Mouse (Mus musculus) testis, postnatal 14 days (tissue): ENCODE measurements around the gene Mtfmt.

Experiments used
- DNase-seq: peaks from one replicate; pipeline ENCODE4 v3.0.0; 2021; ENCODE audit warnings: low spot score

Mtfmt gene

DNA sequence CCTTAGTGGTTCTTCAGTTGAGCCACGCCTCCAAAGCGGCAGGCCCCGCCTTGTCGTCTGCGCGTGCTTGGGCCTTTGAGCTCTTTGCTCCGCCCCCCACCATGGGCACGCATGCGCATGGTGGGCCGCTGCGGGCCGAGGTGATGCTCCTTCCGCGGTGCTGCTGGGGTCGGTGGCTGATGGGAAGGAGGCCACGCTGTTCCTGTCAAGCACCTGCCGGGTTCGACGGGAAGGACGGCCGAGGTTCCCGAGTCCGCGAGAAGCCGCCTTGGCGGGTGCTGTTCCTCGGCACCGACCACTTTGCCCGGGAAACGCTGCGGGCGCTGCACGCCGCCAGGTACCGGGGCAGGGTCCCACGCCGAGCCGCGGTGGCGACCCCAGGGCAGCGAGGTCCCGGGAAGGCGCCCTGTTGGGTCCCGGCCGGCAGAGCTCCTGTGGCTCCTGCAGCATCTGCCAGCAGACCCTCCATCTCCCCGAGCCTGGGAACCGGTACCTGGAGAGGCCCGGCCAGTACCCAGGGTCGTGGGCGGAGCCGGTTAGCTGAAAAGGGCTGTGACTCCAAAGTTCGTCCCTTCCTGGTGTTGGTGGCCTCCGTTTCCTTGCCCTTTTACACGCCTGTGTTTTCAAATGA is at the start of gene Mtfmt:
TSS of gene Mtfmt (plus strand) at position 112 of the 631 bp plus-strand sequence.
- peak; percentile 94 for DNase-seq

DNA sequence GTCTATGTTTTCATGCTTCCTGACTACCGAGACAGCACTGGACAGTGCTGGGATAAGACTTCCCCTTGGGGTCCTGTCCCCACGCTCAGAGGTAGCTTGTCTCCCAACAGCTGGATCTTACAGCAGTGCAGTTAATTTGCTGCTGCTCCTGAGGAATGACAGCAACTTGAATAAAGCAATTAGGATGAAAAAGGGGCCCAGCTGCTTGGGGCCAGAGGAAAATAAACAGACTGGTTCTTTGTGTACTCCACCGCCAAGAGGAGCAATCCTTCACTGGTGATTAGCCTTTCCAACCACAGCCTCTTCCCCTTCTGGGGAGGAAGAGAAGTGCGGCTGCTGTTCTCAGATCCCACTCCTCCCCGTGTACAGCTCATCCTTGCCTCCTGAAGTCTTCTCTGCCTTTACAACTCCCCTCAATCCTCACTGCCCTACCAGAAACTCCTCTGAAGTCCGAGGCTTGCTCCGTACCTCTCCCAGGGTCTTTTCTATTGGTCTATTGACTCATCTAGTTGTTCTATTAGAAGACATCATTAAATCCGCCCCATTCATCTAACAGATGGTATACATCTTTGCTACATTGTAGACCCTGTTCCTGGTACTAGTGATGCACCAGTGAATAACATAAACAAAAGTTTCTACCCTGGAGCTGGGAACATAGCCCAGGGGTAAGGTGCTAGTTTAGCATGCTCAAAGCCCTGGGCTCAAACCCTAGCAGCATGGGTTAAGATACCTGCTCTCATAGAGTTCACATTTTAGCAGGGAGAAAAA is 49.0 kb upstream of the Mtfmt start:
- no peak for DNase-seq

DNA sequence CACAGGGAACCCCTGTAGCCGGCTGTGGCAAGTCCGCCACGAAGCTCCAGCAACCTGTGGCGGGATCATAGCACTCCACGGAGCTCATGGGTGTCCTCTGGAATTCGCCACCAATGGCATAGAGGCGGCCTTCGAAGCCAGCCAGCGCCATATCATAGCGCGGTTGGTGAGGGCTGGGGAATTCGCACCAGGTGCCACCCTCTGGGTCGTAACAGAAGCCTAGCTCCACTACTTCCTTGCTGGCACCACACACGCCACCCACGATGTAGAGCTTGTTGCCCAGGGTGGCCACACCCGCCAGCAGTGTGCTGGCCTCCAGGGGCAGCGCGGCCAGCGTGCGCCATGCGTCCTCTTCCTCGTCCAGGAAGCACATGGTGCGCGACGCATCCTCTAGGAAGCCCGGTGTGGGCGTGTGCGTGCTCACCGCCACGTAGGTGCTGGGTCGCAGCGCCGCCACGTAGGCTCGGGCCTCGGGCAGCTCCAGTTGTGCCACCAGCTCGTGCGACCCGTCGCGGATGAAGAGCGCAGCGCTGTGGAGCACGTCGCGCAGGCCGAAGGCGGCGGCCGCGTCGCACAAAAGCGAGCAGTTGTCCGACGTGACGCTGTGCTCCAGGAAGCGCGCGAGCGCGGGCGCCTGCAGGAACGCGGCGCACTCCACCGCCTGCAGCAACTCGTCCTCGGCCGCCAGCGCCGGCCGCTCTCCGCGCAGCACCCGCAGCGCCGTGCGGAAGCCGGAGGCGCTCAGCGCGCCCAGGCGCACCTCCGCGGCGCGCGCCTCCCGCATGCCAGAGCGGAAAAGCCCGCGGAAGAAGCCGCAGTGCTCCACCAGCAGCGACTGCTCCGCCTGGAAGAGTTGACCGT is 44.6 kb upstream of the Mtfmt start:
- DNase-seq = peak; percentile 44

DNA sequence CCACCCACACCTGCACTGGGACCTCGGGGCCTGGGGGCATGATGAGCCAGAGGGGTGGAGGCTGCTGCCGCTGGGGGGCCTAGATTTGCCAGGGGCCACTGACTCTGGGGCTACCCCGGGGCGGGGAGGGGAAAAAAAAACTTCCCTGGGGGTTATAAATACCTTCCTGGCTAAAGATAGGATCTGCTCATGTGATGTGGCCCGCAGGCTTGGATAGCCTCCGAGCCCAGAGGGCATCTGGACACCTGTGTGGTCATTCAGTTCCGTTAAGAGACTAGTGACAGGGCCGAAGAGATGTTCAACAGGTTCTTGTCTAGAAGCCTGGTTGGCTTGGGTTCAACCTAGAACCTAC is 44.0 kb upstream of the Mtfmt start, which contains the start of gene Kbtbd13:
TSS of gene Kbtbd13 (minus strand) at position 40 of the 352 bp plus-strand sequence.
- DNase-seq = no peak

DNA sequence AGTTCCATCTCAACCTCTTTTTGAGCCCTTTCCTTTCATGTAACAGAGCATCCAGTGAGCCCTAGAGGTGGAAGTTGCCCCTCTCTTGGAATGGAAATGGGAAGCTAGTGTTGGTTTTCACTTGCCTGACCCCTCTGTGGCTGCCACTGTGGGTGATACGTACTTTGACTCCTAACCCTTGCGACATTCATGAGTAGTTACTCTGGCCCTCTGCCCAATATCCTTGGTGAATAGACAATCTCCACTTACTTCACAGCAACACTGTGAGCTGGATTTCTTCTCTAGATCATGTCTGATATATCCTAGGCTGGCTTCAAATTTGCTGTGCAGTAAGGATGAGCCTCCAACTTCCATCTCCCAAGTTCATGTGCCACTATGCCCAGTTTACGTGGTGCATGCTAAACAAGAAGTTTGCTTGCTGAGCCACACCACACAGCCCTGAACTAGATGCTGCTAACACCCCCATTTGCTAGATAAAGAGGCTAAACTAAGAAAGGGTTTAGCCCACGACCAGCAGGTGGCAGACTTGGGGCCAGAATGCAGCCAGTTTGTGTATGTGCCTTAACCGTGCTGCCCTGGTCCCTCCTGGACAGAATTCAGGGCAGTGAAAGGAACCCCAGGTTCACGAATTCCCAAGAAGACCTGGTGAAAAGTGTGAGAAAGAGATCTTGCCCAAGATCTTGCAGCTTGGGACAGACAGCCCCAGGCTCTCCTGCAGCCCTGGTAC is 42.8 kb upstream of the Mtfmt start:
- no peak for DNase-seq

DNA sequence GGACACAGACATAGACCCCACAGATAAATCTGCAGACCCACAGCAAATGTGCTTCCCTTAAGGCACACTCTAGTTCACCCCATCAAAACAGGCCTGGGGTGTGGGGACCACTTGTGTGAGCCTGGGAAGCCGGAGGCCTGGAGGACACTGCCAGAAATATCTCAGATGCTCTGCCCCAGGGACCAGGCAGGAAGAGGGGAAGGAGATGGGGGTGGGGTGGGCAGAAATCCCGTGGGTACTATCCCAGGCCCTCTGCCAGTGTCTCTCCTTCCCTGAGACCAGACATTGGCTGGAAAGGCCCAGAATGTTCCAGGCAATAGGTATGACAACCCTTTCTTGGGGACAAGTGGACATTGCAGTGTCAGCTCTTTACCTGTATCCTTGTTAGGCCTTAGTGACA is 42.0 kb upstream of the Mtfmt start:
- DNase-seq = no peak

DNA sequence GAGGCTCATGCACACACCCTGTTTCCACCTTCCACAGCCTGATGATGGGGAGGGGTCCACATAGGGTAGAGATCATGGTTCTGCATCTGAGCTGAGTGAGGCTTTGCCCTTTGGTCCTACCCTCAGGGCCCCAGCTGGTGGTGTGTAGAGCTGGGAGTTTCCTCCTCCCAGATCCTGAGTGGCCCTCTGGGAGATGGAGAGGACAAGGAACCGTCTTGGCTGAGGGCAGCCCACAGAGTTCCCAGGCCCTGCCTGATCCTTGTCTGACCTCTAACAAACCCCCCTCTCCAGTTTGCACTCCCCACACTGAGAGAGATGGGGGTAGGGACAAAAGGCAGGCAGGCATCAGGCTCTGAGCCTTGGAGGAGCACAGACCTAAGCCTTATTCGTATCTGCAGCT is 41.2 kb upstream of the Mtfmt start:
- no peak for DNase-seq

DNA sequence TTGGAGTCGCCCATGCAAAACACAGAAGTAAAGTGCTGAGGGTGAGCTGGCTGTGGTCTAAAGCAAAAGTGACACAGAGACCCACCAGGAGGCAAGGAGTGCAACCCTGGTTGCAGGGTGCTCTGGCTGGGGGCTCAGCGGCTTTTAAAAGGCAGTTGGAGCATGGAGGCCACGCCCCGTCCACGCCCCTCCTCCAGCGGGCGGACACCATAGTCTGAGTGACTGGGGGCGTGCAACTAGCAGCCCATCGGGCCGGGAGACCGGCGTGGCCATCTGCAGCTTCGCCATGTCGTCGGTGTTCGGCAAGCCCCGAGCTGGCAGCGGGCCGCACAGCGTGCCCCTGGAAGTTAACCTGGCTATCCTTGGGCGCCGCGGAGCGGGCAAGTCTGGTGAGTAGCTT is 37.3 kb upstream of the Mtfmt start, which contains the start of gene Rasl12:
TSS of gene Rasl12 (plus strand) at position 228 of the 400 bp plus-strand sequence.
- peak; percentile 78 for DNase-seq

DNA sequence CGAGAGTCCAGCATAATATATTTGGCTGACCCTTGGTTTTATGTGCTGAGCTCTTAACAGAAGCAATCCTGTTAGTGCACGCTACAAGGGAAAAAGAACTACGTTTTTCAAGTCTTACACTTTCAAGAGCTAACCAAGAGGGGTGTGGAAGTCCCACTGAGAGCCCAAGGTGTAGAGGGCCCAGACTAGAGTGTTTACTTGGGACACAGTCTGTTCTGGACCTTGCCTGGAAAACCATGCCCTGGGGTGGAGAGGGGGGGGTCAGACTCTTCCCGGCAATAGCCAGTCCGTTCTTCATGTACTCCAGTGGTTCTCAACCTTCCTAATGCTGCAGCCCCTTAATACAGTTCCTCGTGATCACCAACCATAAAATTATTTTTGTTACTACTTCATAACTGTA is 35.6 kb upstream of the Mtfmt start:
- DNase-seq = no peak

DNA sequence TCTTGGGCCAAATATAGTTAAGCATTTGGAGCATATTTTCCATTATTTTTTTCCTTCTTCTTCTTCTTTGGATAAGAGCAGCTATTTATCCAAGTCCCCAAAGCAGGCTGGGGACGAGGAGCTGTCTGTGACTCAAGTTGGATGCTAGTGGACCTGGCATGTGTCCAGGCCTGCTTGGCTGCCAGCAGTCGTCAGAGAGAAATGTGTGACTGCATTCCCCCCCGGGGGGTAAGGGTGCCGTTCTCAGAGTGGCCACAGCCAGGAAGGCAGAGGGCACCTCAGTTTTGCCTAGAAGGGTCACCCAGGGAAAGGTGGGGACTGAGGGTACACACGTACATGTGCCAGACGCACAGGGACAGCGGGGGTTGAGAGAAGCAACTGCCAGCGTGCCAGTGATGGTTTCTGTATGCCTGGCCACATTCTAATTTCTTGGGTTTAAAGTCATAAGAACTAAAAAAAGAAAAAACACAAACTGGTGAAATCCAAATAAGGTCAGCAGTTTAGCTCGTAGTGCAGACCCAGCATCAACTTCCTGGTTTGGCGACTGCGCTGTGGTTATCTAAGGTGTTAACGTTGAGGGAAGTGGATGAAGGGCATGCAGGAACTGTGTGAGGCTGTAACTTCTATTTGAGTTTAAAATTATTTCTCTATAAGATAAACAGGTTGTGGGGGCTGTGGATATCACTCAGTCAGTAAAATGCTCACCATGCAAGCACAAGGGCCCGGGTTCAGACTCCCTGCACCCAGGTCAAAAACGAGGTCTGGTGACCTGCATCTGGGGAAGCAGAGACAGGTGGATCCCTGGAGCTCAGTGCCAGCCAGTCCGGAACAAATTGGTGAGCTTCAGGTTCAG is 31.0 kb upstream of the Mtfmt start:
- DNase-seq = peak; percentile 61

DNA sequence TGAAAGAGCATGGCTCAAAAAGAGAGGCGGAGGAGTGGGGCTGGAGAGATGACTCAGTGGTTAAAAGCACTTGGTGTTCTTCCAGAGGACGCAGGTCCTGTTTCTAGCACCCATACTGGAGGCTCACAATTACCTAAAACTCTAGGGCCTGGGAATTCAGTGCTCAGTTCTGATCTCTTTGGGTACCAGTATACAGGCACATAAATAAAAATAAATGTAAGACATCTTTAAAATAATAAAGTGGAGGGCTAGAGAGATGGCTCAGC is 30.5 kb upstream of the Mtfmt start:
- no peak for DNase-seq

DNA sequence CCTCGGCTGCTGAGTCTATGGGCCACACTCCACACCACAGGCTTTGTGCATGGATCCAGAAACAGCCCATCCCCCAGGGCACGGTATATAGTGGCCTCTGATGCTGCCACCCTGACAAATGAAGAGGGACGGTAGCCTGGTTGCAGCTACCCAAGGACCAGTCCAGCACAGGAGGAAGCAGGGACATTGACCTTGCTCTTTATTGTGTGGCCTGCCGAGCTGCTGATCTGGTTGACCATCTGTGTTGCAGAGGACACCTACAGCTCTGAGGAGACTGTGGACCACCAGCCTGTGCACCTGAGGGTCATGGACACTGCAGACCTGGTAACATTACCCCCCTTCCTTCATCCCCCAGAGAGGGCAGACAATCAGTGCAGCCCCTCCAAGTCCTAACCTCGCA is 28.3 kb upstream of the Mtfmt start:
- no peak for DNase-seq

DNA sequence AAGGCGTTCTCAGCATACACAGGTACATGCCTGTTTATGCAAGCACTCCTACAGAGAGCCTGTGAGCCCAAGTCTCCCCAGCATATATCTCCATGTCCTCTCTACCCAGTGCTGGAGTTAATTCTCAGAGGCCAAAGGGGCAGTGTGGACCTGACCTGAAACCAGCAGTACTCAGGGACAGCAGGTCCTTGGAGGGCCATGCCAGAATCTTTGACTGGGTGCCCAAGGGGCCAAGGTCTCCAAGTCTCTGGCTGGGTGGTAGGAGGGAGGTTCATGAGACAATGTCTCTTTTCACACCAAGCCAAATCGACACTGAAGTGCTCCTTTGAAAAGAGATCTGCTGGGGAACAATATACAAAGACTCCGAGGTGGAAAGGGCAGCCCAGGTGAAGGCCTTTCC is 27.7 kb upstream of the Mtfmt start:
- peak; percentile 82 for DNase-seq

DNA sequence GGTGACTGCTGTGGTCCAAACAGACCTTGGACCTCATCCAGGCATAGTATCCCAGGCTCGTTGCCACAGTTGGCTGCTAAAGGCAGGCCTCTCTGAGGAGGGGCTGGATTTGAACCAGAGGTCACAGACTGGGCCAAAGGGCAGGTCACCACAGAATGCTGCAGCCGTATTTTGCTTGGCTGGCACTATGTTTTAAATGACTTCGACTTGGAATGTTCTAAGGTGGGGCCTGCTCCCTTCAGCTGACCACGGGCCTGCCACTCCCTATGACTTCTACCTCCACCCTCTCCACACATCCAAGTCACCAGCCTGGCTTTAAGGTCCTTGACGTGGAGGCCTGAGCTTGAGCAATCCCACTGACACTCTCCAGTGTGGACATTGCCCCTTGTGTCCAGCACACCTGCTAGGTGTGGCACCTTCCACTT is 26.7 kb upstream of the Mtfmt start:
- no peak for DNase-seq

DNA sequence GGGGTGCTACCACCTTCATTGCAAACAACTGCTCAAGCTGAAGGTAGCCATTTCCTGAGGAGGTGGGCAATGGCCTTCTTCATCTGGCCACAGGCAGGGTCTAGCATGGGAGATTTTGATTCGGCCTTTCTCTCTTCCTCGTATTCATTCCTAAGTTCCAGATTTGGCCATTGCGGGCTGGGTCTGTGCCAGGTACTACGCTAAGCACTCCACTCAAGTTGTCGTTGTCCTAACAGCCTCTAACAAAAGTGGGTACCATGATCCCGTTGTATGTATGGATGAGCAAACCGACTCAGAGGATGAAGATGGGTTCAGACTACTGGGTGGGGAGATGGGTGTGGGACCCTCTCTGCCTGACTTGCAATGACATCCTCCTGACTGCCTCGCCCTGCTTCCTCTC is 25.2 kb upstream of the Mtfmt start:
- no peak for DNase-seq

DNA sequence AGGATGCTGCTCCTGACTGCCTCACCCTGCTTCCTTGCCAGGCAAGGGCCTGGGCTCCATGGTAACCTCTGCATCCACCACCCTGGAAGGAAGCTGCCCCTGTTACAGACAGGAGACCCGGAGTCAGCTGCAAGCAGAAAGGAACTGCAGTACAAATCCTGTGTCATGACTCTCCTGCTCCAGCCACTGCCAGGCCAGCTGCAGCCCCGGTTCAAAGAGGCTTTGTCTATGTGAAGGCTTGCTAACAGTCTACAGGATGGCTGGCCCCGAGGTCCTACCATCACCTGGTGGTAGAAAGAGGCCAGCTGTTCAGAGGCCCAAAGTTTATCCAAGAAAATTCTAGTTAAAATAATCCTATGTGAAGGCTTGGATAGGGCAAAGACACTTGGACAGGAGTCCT is 24.3 kb upstream of the Mtfmt start:
- DNase-seq = no peak

DNA sequence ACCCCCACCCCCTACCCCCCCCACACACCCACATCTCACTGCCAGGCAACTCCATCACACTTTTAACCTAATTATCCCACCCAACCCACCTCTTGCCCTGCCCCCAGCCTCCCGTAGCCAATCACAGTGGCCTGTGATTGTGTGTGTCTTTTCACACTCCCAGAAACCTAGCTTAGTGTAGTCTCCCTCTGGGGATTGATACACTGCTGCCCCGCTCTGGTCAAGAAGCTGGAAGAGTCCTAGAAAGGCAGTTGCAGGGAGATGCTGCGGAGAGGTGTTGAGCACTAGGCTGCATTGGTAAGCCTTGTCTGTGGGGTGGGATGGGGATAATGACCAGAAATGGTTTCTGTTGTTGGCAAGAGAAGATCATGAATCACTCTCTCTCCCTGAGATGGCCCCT is 17.8 kb upstream of the Mtfmt start:
- no peak for DNase-seq

DNA sequence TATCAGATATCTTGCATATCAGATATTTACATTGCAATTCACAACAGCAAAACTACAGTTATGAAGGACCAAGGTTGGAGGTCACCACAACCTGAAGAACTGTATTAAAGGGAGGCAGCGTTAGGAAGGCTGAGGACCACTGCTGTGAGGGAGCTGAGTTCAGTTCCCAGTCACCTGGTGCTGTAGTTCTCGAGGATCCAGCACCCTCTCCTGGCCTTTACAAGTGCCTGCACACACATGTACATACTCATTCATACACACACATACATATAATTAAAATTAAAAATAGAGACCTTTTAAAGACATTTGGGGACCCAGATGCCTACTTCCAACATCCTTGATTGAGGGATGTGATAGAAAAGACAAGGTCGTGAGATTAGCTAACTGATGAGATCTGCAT is 15.9 kb upstream of the Mtfmt start:
- DNase-seq = no peak

DNA sequence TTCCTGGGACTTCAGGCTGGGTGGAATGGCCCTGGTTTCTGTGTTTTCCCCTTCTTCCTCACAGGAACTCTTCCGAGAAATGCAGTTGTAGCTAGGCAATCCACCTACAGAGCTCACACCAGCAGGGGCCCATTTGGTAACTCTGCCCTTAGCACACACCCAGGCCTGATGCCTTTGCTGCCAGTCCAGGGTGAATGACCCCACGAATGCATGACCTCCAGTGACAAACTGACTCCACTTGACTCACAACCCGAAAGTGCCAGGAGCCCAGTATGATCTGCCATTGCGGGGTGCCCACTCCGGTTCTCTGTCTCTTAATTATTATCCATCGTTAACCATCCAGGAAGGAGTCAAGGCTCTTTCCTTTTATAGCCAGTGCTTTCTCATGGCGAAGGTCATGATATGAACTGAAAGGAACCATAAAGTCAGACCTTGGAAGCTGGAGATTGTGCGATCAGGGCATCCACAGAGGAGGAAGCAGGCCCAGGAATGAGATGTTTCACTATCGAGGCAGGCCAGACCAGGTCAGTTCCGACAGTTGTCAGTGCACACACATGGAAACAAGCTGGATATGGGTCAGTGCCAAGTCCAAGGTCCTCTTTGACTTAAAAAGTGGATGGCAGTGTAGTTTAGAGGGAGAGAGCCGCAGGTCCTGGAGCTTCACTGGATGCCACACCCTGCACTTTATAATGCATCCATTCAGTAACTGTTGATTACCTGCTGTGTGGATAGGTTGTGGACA is 12.7 kb upstream of the Mtfmt start, which contains the start of gene Slc51b:
TSS of gene Slc51b (minus strand) at position 196 of the 742 bp plus-strand sequence.
- DNase-seq = no peak

DNA sequence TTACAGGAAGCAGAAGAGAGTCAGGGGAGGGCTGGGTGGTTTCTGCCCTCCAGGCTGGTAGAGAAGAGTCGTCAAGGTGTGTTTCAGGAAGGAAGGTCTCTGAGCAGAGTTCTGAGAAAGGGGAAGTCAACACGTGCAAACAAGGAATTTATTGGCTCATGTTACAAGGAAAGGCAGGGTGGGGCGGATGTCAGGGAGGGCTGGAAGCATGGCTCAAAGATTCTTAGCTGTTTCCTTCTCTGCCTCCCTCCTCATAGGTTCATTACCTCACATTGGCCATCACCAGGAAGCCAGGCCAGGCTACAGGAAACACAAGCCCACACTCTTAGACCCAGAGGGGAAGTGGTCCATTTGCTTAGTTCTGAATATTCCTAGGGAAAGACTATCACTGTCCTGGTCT is 11.2 kb upstream of the Mtfmt start:
- no peak for DNase-seq

DNA sequence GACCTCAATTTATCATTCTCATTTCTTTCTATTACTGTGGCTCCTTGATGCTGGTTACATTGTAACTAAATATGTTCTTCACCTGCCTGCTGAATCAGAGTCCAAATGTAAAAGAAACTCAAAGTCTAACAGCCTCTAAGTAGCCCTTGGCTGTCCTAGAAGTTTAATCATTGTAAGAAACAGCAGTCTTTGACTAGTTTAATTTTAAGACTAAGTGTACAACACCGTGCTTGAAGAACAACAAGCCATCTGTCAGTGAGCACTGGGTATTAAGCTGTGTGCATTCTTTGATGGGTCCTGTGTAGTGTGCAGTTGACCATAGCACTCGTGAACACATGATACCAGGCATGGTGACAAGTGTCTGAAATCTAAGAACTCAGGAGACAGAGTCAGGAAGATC is 8.1 kb upstream of the Mtfmt start:
- no peak for DNase-seq
